Mouse (Mus musculus) brain, embryonic 14.5 days (tissue): Measurements from ENCODE around the gene Ksr2.

Experiments used
- CTCF ChIP-seq: fragments of 200-500 bp; IDR thresholded peaks from 2 replicates; pipeline ENCODE4 v1.5.1; 2012; ENCODE audit warnings: inconsistent platforms, mild to moderate bottlenecking, moderate library complexity, borderline replicate concordance; ENCODE audit not compliant: insufficient read depth, insufficient read length; ENCODE audit errors: extremely low read depth
- POLR2A ChIP-seq: fragments of 200-500 bp; IDR thresholded peaks from 2 replicates; pipeline ENCODE4 v1.6.1; 2012; ENCODE audit warnings: mild to moderate bottlenecking, inconsistent platforms, borderline replicate concordance; ENCODE audit not compliant: poor library complexity, insufficient read depth, insufficient read length, severe bottlenecking; ENCODE audit errors: extremely low read depth

DNA sequence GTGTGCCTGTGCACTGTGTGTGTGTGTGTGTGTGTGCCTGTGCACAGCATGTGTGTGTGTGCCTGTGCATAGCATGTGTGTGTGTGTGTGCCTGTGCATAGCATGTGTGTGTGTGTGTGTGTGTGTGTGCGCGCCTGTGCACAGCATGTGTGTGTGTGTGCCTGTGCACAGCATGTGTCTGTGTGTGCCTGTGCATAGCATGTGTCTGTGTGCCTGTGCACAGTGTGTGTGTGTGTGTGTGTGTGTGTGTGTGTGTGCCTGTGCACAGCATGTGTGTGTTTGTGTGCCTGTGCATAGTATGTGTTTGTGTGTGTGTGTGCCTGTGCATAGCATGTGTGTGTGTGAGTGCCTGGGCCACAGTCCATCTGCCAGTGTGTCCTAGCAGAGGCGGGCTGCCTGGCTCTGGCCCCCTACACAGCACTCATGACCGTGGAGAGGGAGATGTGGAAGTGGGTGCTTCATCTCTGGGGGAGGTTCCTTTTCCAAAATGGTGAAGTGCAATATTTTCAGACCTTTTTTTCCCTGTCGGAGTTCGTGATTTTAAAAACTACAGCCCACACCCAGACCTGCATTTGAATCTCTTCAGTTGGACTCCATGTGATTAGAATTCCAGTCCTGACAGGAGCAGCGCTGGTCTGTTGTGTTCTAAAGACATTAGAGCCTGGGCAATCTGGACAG is 39.3 kb upstream of the Ksr2 start:
- TF ChIP-seq POLR2A (no peak), CTCF (no peak)
